Mouse (Mus musculus) ES-Bruce4 (cell line): ENCODE measurements at regions not wholly inside any gene's neighbourhood (a gene's known extent, or its start where the extent isn't known, plus 50 kb on each side); places are given as distances from the start of the nearest gene placed in this dataset.

Experiments
- CTCF ChIP-seq: IDR thresholded peaks from one replicate; pipeline ENCODE4 v1.8.1; 2011; ENCODE audit warnings: low read depth, low read length
- EP300 ChIP-seq: IDR thresholded peaks from 2 replicates; pipeline ENCODE4 v1.6.1; 2011; ENCODE audit warnings: low read depth, low read length; ENCODE audit not compliant: insufficient read depth
- POLR2A ChIP-seq: IDR thresholded peaks from one replicate; pipeline ENCODE4 v1.8.1; 2011; ENCODE audit warnings: low read length; ENCODE audit not compliant: insufficient read depth

GRCm38 (mm10) chr15:36666566-36666965, 341.0 kb downstream of the Zfp706 start:
- no peak for TF ChIP-seq POLR2A
- no peak for TF ChIP-seq CTCF
- TF ChIP-seq EP300 = no peak
